ENCODE assay signal across 8 mouse cellular contexts in genomic region chr16:35541661-35542420, GRCm38 (mm10). TPM values are rescaled to one million over a fixed set of nuclear protein-coding genes. Genes with fewer than 3 reads are reported as not detected.
DNase-seq lines count a peak whose midpoint lies in the region; ATAC-seq and TF ChIP-seq lines count a peak whose summit lies in the region.

No protein-coding gene starts in this region.

- DNase-seq in left cerebral cortex, adult 2 months (ENCODE audit: extremely low spot score in 1 of 2, low spot score in 2 of 2), result peak; percentile 16 to 42
- no peak for DNase-seq in left cerebral cortex, adult 8-10 months (ENCODE audit: low spot score in 2 of 2)
- DNase-seq in forebrain, embryonic 10.5 days (ENCODE audit: extremely low spot score, low spot score), result peak; percentile 63
- peak; percentile 73 for DNase-seq in midbrain, embryonic 10.5 days (ENCODE audit: low spot score)
- DNase-seq in spleen, postnatal 4 days (ENCODE audit: low spot score in 2 of 2), result no peak
- DNase-seq in thymus, adult 2 months, result no peak

- H3K27me3 ChIP-seq in forebrain, embryonic 10.5 days (ENCODE audit: poor library complexity, severe bottlenecking), result peaks cover 74% of the 10 kb centered on the region
- H3K27me3 ChIP-seq in intestine, postnatal 0 days (replicated peaks; ENCODE audit: control insufficient read depth, insufficient read depth, low read length), result peaks cover 64% of the 10 kb centered on the region
- peaks cover 58% of the 10 kb centered on the region for H3K27me3 ChIP-seq in midbrain, embryonic 10.5 days (ENCODE audit: low read depth, poor library complexity, severe bottlenecking)
- H3K27me3 ChIP-seq in thymus, adult 2 months (ENCODE audit: control insufficient read depth, insufficient read depth, low read length), result peaks cover 10% of the 10 kb centered on the region

- H3K27ac ChIP-seq in left cerebral cortex, adult 2 months, result no peak overlapping the region
- no peak overlapping the region for H3K27ac ChIP-seq in brown adipose tissue, adult 24 weeks (replicated peaks; ENCODE audit: low read depth, low read length)
- peak overlapping the region; percentile 97 for H3K27ac ChIP-seq in forebrain, embryonic 10.5 days
- H3K27ac ChIP-seq in intestine, postnatal 0 days (ENCODE audit: low read depth, low read length), result no peak overlapping the region
- peak overlapping the region; percentile 99 for H3K27ac ChIP-seq in midbrain, embryonic 10.5 days (replicated peaks)
- H3K27ac ChIP-seq in thymus, adult 2 months (ENCODE audit: control insufficient read depth, insufficient read depth, low read length), result no peak overlapping the region

- no peak for TF ChIP-seq POLR2A in thymus, adult 2 months (IDR thresholded peaks at IDR 0.05; ENCODE audit: control insufficient read depth, extremely low read depth, insufficient read depth, low read length, poor library complexity)

- 0% methylated on average over 54 of the region's 54 CpGs for WGBS in forebrain, embryonic 10.5 days
- WGBS in intestine, postnatal 0 days, result under 1% methylated on average over 41 of the region's 54 CpGs
- WGBS in midbrain, embryonic 10.5 days, result under 1% methylated on average over 54 of the region's 54 CpGs
- whole genome bisulfite sequencing in thymus, adult 2 months, result 7% methylated on average over 53 of the region's 54 CpGs

- no peaks in the 10 kb centered on the region; the same call in 1 of the 2 replicates for H3K9me3 ChIP-seq in forebrain, embryonic 10.5 days
- H3K9me3 ChIP-seq in intestine, postnatal 0 days (ENCODE audit: control insufficient read depth), result no peaks in the 10 kb centered on the region
- H3K9me3 ChIP-seq in midbrain, embryonic 10.5 days (replicated peaks), result no peaks in the 10 kb centered on the region

- H3K36me3 ChIP-seq in forebrain, embryonic 10.5 days (replicated peaks), result peaks cover 34% of the 10 kb centered on the region
- H3K36me3 ChIP-seq in intestine, postnatal 0 days (ENCODE audit: control insufficient read depth, insufficient read depth), result no peaks in the 10 kb centered on the region
- H3K36me3 ChIP-seq in midbrain, embryonic 10.5 days, result peaks cover 35% of the 10 kb centered on the region
- no peaks in the 10 kb centered on the region for H3K36me3 ChIP-seq in thymus, adult 2 months (ENCODE audit: control insufficient read depth, insufficient read depth, low read length)

- intact Hi-C loops in left cerebral cortex, adult 2 months (cut with DNase I), result loop anchor here (1.0 to 5.0 kb wide), 2 partner anchors 45 to 65 kb away; no protein-coding TSS in a partner anchor

- ATAC-seq in intestine, postnatal 0 days, result no peak

- H3K9ac ChIP-seq in intestine, postnatal 0 days (ENCODE audit: low read depth, low read length), result 0 out of 2 replicates have a peak overlapping the region, but pooled peaks have one; percentile 7

- no peak for TF ChIP-seq CTCF in left cerebral cortex, adult 2 months (IDR thresholded peaks at IDR 0.05)
- no peak for TF ChIP-seq CTCF in intestine, postnatal 0 days (IDR thresholded peaks at IDR 0.05; ENCODE audit: low read depth)
- TF ChIP-seq CTCF in thymus, adult 2 months (IDR thresholded peaks at IDR 0.05; ENCODE audit: borderline replicate concordance, control insufficient read depth, extremely low read depth, insufficient read depth, low read length, poor library complexity), result no peak

- no peaks in the 10 kb centered on the region for H3K4me1 ChIP-seq in brown adipose tissue, adult 24 weeks (ENCODE audit: control insufficient read depth, insufficient read depth, insufficient read length, low read length)
- peaks cover 51% of the 10 kb centered on the region for H3K4me1 ChIP-seq in forebrain, embryonic 10.5 days
- 0 out of 2 replicates have a peak, but pooled peaks cover 3% of the 10 kb centered on the region for H3K4me1 ChIP-seq in intestine, postnatal 0 days (replicated peaks; ENCODE audit: control insufficient read depth, insufficient read depth, low read length)
- peaks cover 57% of the 10 kb centered on the region for H3K4me1 ChIP-seq in midbrain, embryonic 10.5 days
- no peaks in the 10 kb centered on the region for H3K4me1 ChIP-seq in thymus, adult 2 months (replicated peaks; ENCODE audit: control insufficient read depth, insufficient read depth, low read length)

- peak overlapping the region; percentile 88 for H3K4me2 ChIP-seq in intestine, postnatal 0 days (replicated peaks; ENCODE audit: low read depth)

- H3K4me3 ChIP-seq in left cerebral cortex, adult 2 months, result peak overlapping the region; percentile 63
- H3K4me3 ChIP-seq in brown adipose tissue, adult 24 weeks (ENCODE audit: insufficient read depth, low read depth, low read length), result peak overlapping the region; percentile 59
- H3K4me3 ChIP-seq in forebrain, embryonic 10.5 days, result peak overlapping the region; percentile 86
- peak overlapping the region; percentile 53 for H3K4me3 ChIP-seq in intestine, postnatal 0 days (ENCODE audit: low read depth, low read length)
- peak overlapping the region; percentile 95 for H3K4me3 ChIP-seq in midbrain, embryonic 10.5 days
- no peak overlapping the region for H3K4me3 ChIP-seq in thymus, adult 2 months (ENCODE audit: control insufficient read depth, insufficient read depth, low read length)

RNA-seq across cellular contexts. Expression of gene Sema5b, which starts 0.9 kb away (rescaled TPM):
- 10 to 100 TPM; 13.2 to 17.5 TPM for total RNA-seq in left cerebral cortex, adult 2 months (2021)
- 10 to 100 TPM; 15.2 to 20.7 (median 16.1) TPM for total RNA-seq in left cerebral cortex, adult 8-10 months (2022)
- polyA plus RNA-seq in brown adipose tissue, adult 24 weeks (2012; ENCODE audit: insufficient read depth, insufficient read length, missing spikeins), result not detected in 2 replicates
- polyA plus RNA-seq in forebrain, embryonic 10.5 days (2016; fragmentation: Nextera tagmentation; extraction: Ambion mirVana), result 35.7 and 37.5 TPM in 2 replicates
- 0.90 and 0.99 TPM in 2 replicates for polyA plus RNA-seq in intestine, postnatal 0 days (2015; fragmentation: Nextera tagmentation; extraction: Ambion mirVana)
- polyA plus RNA-seq in midbrain, embryonic 10.5 days (2016; fragmentation: Nextera tagmentation; extraction: Ambion mirVana), result 59.1 and 72.3 TPM in 2 replicates
- polyA plus RNA-seq in thymus, adult 2 months (2012; rRNA removed), result 0.31 and 0.54 TPM in 2 replicates

RNA-seq across cellular contexts. Expression of gene Pdia5, which starts 51.2 kb away (rescaled TPM):
- 1 to 10 TPM; 3.4 to 4.6 TPM for total RNA-seq in left cerebral cortex, adult 2 months (2021)
- total RNA-seq in left cerebral cortex, adult 8-10 months (2022), result 1 to 10 TPM; 2.9 to 5.8 (median 4.3) TPM
- 5.0 and 8.2 TPM in 2 replicates for polyA plus RNA-seq in brown adipose tissue, adult 24 weeks (2012; ENCODE audit: insufficient read depth, insufficient read length, missing spikeins)
- polyA plus RNA-seq in forebrain, embryonic 10.5 days (2016; fragmentation: Nextera tagmentation; extraction: Ambion mirVana), result 19.1 and 22.7 TPM in 2 replicates
- 19.6 and 24.4 TPM in 2 replicates for polyA plus RNA-seq in intestine, postnatal 0 days (2015; fragmentation: Nextera tagmentation; extraction: Ambion mirVana)
- polyA plus RNA-seq in midbrain, embryonic 10.5 days (2016; fragmentation: Nextera tagmentation; extraction: Ambion mirVana), result 20.9 and 24.5 TPM in 2 replicates
- 2.2 and 2.4 TPM in 2 replicates for polyA plus RNA-seq in thymus, adult 2 months (2012; rRNA removed)

Comparison
In these comparisons a context has a peak if more than half of its experiments do, and no peak if none do; other contexts are left out.
1. DNase-seq: peak in left cerebral cortex, adult 2 months (2 of 2), forebrain, embryonic 10.5 days (single experiment) and midbrain, embryonic 10.5 days (single experiment); none in left cerebral cortex, adult 8-10 months (0 of 2), spleen, postnatal 4 days (0 of 2) and thymus, adult 2 months (single experiment).
2. H3K27ac ChIP-seq: peak in forebrain, embryonic 10.5 days (single experiment) and midbrain, embryonic 10.5 days (single experiment); none in left cerebral cortex, adult 2 months (single experiment), brown adipose tissue, adult 24 weeks (single experiment), intestine, postnatal 0 days (single experiment) and thymus, adult 2 months (single experiment).
3. RNA of gene Sema5b, which starts 0.9 kb away (polyA plus RNA-seq): 59.1 to 72.3 TPM in midbrain, embryonic 10.5 days and 35.7 to 37.5 TPM in forebrain, embryonic 10.5 days; 0.90 to 0.99 TPM in intestine, postnatal 0 days, 0.31 to 0.54 TPM in thymus, adult 2 months and not detected in brown adipose tissue, adult 24 weeks; every median in the first group is over 10 times any median in the second.